Mouse (Mus musculus) spleen, embryonic (tissue): ENCODE results near the gene Gm26657.

Experiments
- CTCF ChIA-PET: fragments of 350-600 bp; sonication (Branson Sonifier 250); formaldehyde crosslinking; loops from one replicate; lab custom pipeline; 2022; lab: Charles Lee

Gm26657 gene

GRCm38 (mm10) chr4:56740020-56740485 lies at the start of gene Gm26657:
Gm26657 (plus strand) TSS chr4:56740070.
- CTCF ChIA-PET: no interaction called here

GRCm38 (mm10) chr4:56696401-56696800 lies 43.5 kb upstream of the Gm26657 start:
- CTCF ChIA-PET: no interaction called here

GRCm38 (mm10) chr4:56698671-56699070 lies 41.2 kb upstream of the Gm26657 start:
- CTCF ChIA-PET: no interaction called here

GRCm38 (mm10) chr4:56702234-56702633 lies 37.6 kb upstream of the Gm26657 start:
- CTCF ChIA-PET: no interaction called here

GRCm38 (mm10) chr4:56713155-56713554 lies 26.7 kb upstream of the Gm26657 start:
- CTCF ChIA-PET: interaction anchor here (0.5 kb wide), 1 partner anchor 657 kb away, joined by 6 read pairs; no protein-coding TSS in a partner anchor

GRCm38 (mm10) chr4:56716801-56717200 lies 23.1 kb upstream of the Gm26657 start:
- CTCF ChIA-PET: no interaction called here

GRCm38 (mm10) chr4:56717932-56718331 lies 21.9 kb upstream of the Gm26657 start:
- CTCF ChIA-PET: no interaction called here

- CTCF ChIA-PET: no interaction called here
Observed at GRCm38 (mm10) chr4:56718573-56719442, 21.1 kb upstream of the Gm26657 start.

GRCm38 (mm10) chr4:56719456-56719855 lies 20.4 kb upstream of the Gm26657 start:
- CTCF ChIA-PET: no interaction called here

GRCm38 (mm10) chr4:56720403-56720802 lies 19.5 kb upstream of the Gm26657 start:
- CTCF ChIA-PET: no interaction called here

- CTCF ChIA-PET: no interaction called here
Observed at GRCm38 (mm10) chr4:56721469-56721868, 18.4 kb upstream of the Gm26657 start.

- CTCF ChIA-PET: no interaction called here
Observed at GRCm38 (mm10) chr4:56722346-56722745, 17.5 kb upstream of the Gm26657 start.

GRCm38 (mm10) chr4:56723237-56723636 lies 16.6 kb upstream of the Gm26657 start:
- CTCF ChIA-PET: no interaction called here

- CTCF ChIA-PET: no interaction called here
Observed at GRCm38 (mm10) chr4:56725839-56726238, 14.0 kb upstream of the Gm26657 start.

- CTCF ChIA-PET: no interaction called here
Observed at GRCm38 (mm10) chr4:56740611-56741010, 741 bp downstream of the Gm26657 start.

- CTCF ChIA-PET: no interaction called here
Observed at GRCm38 (mm10) chr4:56741041-56741493, 1.2 kb downstream of the Gm26657 start, which contains the start of gene Actl7b. Actl7b (minus strand) TSS chr4:56741443.

GRCm38 (mm10) chr4:56742698-56743097 lies 2.8 kb downstream of the Gm26657 start:
- CTCF ChIA-PET: no interaction called here

GRCm38 (mm10) chr4:56743363-56744195 lies 3.7 kb downstream of the Gm26657 start, which contains the start of gene Actl7a:
Actl7a (plus strand) TSS chr4:56743413.
- CTCF ChIA-PET: no interaction called here

GRCm38 (mm10) chr4:56746345-56746744 lies 6.5 kb downstream of the Gm26657 start:
- CTCF ChIA-PET: no interaction called here

- CTCF ChIA-PET: no interaction called here
Observed at GRCm38 (mm10) chr4:56747456-56747855, 7.6 kb downstream of the Gm26657 start.

GRCm38 (mm10) chr4:56756021-56756420 lies 16.2 kb downstream of the Gm26657 start:
- CTCF ChIA-PET: no interaction called here

- CTCF ChIA-PET: no interaction called here
Observed at GRCm38 (mm10) chr4:56756966-56757600, 17.2 kb downstream of the Gm26657 start.
